Mouse (Mus musculus): ENCODE data around the gene C530008M17Rik.

C530008M17Rik gene

GRCm38 (mm10) chr5:76702104-76702503, 45.8 kb downstream of the C530008M17Rik start:
- no peak for DNase-seq (ENCODE audit: low spot score in 2 of 2)

GRCm38 (mm10) chr5:76702646-76703045, 46.3 kb downstream of the C530008M17Rik start:
- no peak for DNase-seq (ENCODE audit: low spot score in 2 of 2)

GRCm38 (mm10) chr5:76705307-76706173, 49.2 kb downstream of the C530008M17Rik start:
- DNase-seq (ENCODE audit: low spot score in 2 of 2): no peak

- DNase-seq (ENCODE audit: low spot score in 2 of 2): no peak
These were observed 50.8 kb downstream of the C530008M17Rik start for GRCm38 (mm10) chr5:76707072-76707471.

GRCm38 (mm10) chr5:76708004-76708403, 51.7 kb downstream of the C530008M17Rik start:
- DNase-seq (ENCODE audit: low spot score in 2 of 2): no peak

GRCm38 (mm10) chr5:76713743-76714142, 57.4 kb downstream of the C530008M17Rik start:
- DNase-seq (ENCODE audit: low spot score in 2 of 2): no peak

- no peak for DNase-seq (ENCODE audit: low spot score in 2 of 2)
These were observed 63.6 kb downstream of the C530008M17Rik start for GRCm38 (mm10) chr5:76719954-76720353.

- DNase-seq (ENCODE audit: low spot score in 2 of 2): no peak
These were observed 68.6 kb downstream of the C530008M17Rik start for GRCm38 (mm10) chr5:76724878-76725277.

- DNase-seq (ENCODE audit: low spot score in 2 of 2): no peak
These were observed 70.3 kb downstream of the C530008M17Rik start for GRCm38 (mm10) chr5:76726518-76727103.

- no peak for DNase-seq (ENCODE audit: low spot score in 2 of 2)
These were observed 76.8 kb downstream of the C530008M17Rik start for GRCm38 (mm10) chr5:76733055-76733641.

GRCm38 (mm10) chr5:76741463-76741862, 85.2 kb downstream of the C530008M17Rik start:
- no peak for DNase-seq (ENCODE audit: low spot score in 2 of 2)

GRCm38 (mm10) chr5:76742076-76742475, 85.8 kb downstream of the C530008M17Rik start:
- DNase-seq (ENCODE audit: low spot score in 2 of 2): no peak

- DNase-seq (ENCODE audit: low spot score in 2 of 2): no peak
These were observed 88.5 kb downstream of the C530008M17Rik start for GRCm38 (mm10) chr5:76744737-76745209.

- no peak for DNase-seq (ENCODE audit: low spot score in 2 of 2)
These were observed 91.5 kb downstream of the C530008M17Rik start for GRCm38 (mm10) chr5:76747851-76748250.

GRCm38 (mm10) chr5:76752351-76752750, 96.0 kb downstream of the C530008M17Rik start:
- DNase-seq (ENCODE audit: low spot score in 2 of 2): no peak

- no peak for DNase-seq (ENCODE audit: low spot score in 2 of 2)
These were observed 104.0 kb downstream of the C530008M17Rik start for GRCm38 (mm10) chr5:76760349-76760748.

GRCm38 (mm10) chr5:76762030-76762698, 105.9 kb downstream of the C530008M17Rik start:
- no peak for DNase-seq (ENCODE audit: low spot score in 2 of 2)

GRCm38 (mm10) chr5:76763148-76763701, 106.9 kb downstream of the C530008M17Rik start:
- no peak for DNase-seq (ENCODE audit: low spot score in 2 of 2)

- DNase-seq (ENCODE audit: low spot score in 2 of 2): no peak
These were observed 107.4 kb downstream of the C530008M17Rik start for GRCm38 (mm10) chr5:76763731-76764130.

- no peak for DNase-seq (ENCODE audit: low spot score in 2 of 2)
These were observed 112.7 kb downstream of the C530008M17Rik start for GRCm38 (mm10) chr5:76769014-76769413.

GRCm38 (mm10) chr5:76769572-76769971, 113.3 kb downstream of the C530008M17Rik start:
- no peak for DNase-seq (ENCODE audit: low spot score in 2 of 2)

- DNase-seq (ENCODE audit: low spot score in 2 of 2): no peak
These were observed 115.1 kb downstream of the C530008M17Rik start for GRCm38 (mm10) chr5:76771371-76771770.

Data from spleen, postnatal 36 days (tissue).